Mouse (Mus musculus): ENCODE data around the gene Simc1.

GRCm38 (mm10) chr13:54581385-54581784 lies 77.8 kb downstream of the Simc1 start:
- TF ChIP-seq POLR2A (IDR thresholded peaks at IDR 0.05; ENCODE audit: extremely low read depth, insufficient read depth, low read length) (no peak), CTCF (IDR thresholded peaks at IDR 0.05; ENCODE audit: low read depth, low read length) (no peak)
